Mouse (Mus musculus): Measurements from ENCODE around the gene Pom121l2.

GRCm38 (mm10) chr13:21934982-21935791 lies 45.8 kb upstream of the Pom121l2 start:
- TF ChIP-seq CTCF (IDR thresholded peaks at IDR 0.05; ENCODE audit: insufficient read depth, low read length) (no peak), POLR2A (IDR thresholded peaks at IDR 0.05; ENCODE audit: borderline replicate concordance, extremely low read depth, low read depth, low read length) (no peak)
